Mouse (Mus musculus) ovary, postnatal 36 days (tissue): Measurements from ENCODE around the gene Esrrg.

Source experiments
- DNase-seq: peaks from one replicate; pipeline ENCODE4 v3.0.0; 2022; ENCODE audit warnings: low spot score, mixed read lengths

Gene Esrrg

GRCm38 (mm10) chr1:187911201-187911600 lies 302.6 kb downstream of the Esrrg start:
- DNase-seq: no peak

DNA sequence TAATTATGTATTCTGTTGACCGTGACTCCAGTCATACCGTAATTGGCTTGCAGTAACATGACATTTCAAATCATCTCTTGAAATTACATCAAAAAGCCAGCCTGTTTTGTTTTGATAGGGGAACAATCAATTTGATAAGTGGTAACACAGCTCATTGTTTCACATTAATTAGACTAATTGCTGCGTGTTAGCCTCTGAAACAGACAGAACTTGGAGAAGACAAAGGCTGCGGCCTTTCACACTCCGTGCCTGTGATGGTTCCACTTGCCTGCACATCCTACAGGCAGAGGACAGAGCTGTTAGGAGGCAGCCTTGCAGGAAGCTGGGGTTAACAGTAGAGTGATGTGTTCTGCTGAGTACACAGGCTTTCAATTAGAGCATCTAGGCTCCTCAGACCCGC lies 309.7 kb downstream of the Esrrg start:
- no peak for DNase-seq

- DNase-seq: no peak
These were observed 310.3 kb downstream of the Esrrg start for GRCm38 (mm10) chr1:187918939-187919338.

GRCm38 (mm10) chr1:187920156-187920777 lies 311.7 kb downstream of the Esrrg start:
- no peak for DNase-seq

DNA sequence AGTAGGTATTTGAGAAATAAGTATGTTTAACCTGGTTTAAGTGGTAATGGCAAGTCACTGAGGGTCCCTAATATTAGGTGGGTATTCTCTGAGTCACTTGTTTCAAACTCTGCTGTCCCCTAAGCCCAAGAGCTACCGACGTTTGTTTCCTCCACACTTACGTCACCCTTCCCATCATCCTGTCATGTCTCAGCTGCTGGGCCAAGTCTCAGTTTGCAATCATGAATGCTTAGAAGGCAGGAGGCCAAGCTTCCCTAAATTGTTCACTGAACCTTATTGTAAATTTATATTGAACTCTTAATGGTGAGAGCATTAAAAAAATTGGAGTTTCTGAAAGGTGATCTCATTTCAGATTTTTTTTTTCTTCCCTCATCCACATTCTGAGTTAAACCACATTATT lies 322.6 kb downstream of the Esrrg start:
- no peak for DNase-seq

GRCm38 (mm10) chr1:187938652-187939051 lies 330.1 kb downstream of the Esrrg start:
- DNase-seq: no peak

- DNase-seq: no peak
These were observed 330.5 kb downstream of the Esrrg start for GRCm38 (mm10) chr1:187939078-187939477.

DNA sequence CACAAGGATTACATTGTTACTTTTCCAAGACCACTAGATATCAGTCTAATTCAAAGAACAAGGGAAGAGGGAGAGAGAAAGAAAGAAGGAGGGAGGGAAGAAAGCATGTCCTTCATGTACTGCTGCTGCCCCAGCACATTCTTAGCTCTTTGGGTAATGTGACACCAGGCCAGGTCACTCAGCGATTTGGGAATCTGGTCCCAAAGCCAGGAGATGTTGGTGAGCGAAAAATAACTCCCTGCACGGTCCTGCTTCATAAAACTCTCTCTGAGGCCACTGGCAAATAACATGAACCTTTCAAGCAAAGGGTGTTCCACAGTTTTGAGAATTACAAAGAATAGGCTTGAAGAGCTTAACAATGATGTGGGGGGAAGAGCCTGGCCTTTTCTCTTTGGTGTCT lies 342.9 kb downstream of the Esrrg start:
- no peak for DNase-seq

DNA sequence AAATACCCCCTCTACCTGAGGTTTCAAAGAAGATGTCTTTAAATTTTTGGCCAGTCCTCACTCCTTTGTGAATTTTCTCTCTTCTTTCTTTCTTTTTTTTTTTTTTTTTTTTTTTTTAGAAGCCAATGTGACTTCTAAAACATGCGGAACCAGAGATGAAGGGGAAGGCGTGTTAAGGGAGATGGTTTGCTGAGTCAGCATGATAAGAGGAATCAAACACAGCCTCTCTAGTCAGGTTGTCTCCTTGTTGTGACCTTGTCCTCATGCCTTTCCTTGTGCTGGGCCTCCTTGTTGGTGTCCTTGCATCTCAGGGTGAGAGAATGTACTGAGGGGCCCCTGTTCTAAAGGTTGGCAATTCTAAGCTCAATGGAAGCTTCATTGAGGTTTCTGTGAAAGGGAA lies 348.1 kb downstream of the Esrrg start:
- no peak for DNase-seq

DNA sequence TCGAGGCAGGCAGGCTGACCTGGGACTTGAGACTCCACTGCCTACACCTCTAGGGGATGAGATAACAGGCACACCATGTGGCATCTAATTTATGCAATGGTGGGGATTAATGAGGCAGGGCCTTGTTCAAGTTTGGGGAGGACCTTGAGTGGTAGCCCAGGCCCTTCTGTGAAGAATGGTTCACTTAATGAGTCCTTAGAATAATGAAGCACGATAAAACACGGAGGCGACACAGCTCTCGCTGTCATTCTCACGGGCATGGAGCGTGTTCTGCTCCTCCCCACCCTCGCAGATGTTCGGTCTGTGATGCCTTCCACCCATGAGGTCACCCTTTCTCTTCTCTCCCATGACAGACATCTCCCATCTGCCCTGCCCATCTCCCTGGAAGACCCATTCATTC lies 350.6 kb downstream of the Esrrg start:
- no peak for DNase-seq

DNA sequence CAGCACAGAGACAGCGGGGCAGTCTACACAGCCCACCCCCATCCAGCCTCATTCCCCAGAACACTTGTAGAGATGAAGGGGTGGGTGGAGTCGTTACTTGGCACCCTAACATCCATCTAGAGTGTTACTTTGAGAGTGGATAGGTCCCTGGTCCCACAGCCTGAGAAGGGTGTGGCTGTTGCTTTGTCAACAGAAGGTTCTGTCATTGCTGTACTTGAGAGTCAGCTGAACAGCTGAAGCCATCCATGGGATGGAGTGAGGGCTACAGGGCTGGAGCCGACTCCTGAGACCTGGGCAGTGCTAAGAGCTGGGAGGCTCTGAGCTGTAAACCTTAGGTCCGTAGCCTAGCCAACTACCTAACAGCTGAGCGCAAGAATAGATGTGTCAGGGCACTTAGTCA lies 352.9 kb downstream of the Esrrg start:
- DNase-seq: no peak

GRCm38 (mm10) chr1:187964829-187965760 lies 356.5 kb downstream of the Esrrg start:
- DNase-seq: no peak

- DNase-seq: no peak
These were observed 357.3 kb downstream of the Esrrg start for GRCm38 (mm10) chr1:187965921-187966320.

DNA sequence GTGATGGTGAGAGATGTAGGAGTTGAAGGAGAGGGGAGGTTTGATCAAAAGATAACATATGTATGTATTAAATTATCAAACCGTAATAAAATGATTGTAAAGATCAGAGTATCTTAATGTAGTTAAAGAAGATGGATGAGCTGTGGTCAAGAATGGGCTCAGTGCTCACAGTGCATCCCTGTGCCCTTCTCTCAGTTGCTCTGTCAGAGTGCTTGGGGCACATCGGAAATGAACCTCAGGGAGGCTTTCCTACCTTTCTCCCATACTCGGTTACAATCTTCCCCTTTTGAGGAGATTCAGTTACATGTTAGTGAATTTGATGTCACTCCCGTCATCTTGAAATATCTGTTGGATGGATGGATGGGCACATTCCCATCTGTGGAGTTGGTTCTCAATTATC lies 359.8 kb downstream of the Esrrg start:
- DNase-seq: no peak

GRCm38 (mm10) chr1:187969491-187969890 lies 360.9 kb downstream of the Esrrg start:
- DNase-seq: no peak

GRCm38 (mm10) chr1:187974396-187974795 lies 365.8 kb downstream of the Esrrg start:
- peak; percentile 28 for DNase-seq

- DNase-seq: no peak
These were observed 367.1 kb downstream of the Esrrg start for GRCm38 (mm10) chr1:187975465-187976352.

DNA sequence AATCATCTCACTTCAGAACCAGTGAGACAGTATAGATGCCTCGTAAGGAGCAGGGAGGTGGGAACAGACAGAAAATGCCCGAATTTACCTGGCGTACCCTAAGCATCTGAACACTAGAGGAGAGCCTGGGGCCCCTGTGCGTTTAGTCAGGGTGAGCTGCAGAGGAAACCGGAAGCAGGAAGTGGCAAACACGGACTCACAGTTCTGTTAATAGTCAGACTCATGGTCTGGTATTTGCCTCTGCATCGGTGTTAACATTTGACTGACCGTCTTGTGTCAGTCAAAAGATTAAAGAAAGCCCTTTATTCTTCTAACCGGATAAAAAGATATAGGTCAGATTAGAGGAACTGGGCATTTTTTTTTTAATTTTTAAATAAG lies 367.8 kb downstream of the Esrrg start:
- DNase-seq: no peak

- DNase-seq: no peak
These were observed 372.4 kb downstream of the Esrrg start for GRCm38 (mm10) chr1:187981028-187981427.

- no peak for DNase-seq
These were observed 374.6 kb downstream of the Esrrg start for GRCm38 (mm10) chr1:187983177-187983576.

DNA sequence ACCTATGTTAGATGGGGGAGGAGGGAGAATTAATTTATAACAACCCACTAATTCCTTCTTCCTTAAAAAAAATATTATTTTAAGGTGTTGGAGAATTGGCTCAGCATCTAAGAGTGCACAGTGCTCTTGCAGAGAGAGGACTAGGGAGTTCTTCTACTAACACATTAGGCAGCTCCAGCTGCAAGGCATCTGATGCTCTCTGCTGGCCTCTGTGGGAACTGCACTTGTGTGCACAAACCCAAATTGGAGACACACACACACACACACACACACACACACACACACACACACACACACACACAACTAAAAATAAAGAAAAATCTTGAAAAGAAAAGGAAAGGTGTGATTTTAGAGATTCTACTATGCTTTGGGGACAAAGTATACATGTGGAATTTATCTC lies 381.6 kb downstream of the Esrrg start:
- no peak for DNase-seq

DNA sequence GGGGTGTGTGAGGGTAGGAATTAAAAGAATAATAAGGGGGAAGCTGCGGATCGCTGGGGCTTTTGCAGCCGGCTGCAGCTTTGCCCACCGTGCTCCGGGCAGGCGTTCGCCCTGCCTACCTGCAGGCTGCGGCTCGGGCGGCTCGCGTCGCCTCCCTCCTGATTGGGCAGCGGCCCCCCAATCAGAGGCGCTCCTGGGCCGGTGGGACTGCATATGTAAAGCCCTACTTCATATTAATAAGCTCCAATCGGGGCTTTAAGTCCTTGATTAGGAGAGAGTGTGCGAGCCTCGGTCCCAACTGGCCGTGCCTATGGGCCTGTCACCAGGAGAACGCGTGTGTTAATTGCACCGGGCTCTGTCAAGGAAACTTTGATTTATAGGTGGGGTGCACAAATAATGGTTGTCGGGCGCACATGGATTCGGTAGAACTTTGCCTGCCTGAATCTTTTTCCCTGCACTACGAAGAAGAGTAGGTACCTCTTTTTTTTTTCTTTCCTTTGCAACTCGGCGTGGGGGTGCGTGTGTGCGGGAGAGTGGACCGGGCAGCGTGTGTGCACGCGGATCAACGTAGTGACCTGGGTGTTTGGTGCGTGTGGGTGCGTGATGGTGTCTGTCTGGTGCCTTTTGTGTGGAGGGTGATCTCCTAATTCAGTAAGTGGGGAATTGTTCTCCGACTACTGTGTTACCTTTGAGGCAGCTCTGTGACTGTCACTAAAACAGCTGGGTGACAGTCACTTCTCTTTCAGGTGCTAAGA lies 389.2 kb downstream of the Esrrg start:
- peak; percentile 72 for DNase-seq
